In genomic region chr3:123448096-123448495, GRCm38 (mm10) we compare ENCODE assay signal across 8 mouse cellular contexts. TPM values are rescaled to one million over a fixed set of nuclear protein-coding genes. Genes with fewer than 3 reads are reported as not detected.
DNase-seq lines count a peak whose midpoint lies in the region; ATAC-seq and TF ChIP-seq lines count a peak whose summit lies in the region.

No protein-coding gene starts in this region.

- H3ac ChIP-seq in C2C12 (ENCODE audit: control insufficient read depth, insufficient read length, low read depth) = no peak overlapping the region

- H3K4me1 ChIP-seq in hindbrain, embryonic 10.5 days (replicated peaks) = peaks cover 28% of the 10 kb centered on the region
- H3K4me1 ChIP-seq in lung, postnatal 0 days (ENCODE audit: insufficient read depth, low read depth, low read length) = no peaks in the 10 kb centered on the region; the same call in 1 of the 2 replicates
- peaks cover 8% of the 10 kb centered on the region for H3K4me1 ChIP-seq in stomach, embryonic 16.5 days (ENCODE audit: control insufficient read depth, insufficient read depth, low read length)
- H3K4me1 ChIP-seq in thymus, adult 2 months (replicated peaks; ENCODE audit: control insufficient read depth, insufficient read depth, low read length) = no peaks in the 10 kb centered on the region

- peak; percentile 55; the same call in 1 of the 2 replicates for TF ChIP-seq EP300 in lung, postnatal 0 days (IDR thresholded peaks at IDR 0.05)

- no peaks in the 10 kb centered on the region for H3K79me2 ChIP-seq in C2C12 (ENCODE audit: control insufficient read depth, insufficient read depth)

- ATAC-seq in lung, postnatal 0 days = peak; percentile 67
- no peak for ATAC-seq in stomach, embryonic 16.5 days (ENCODE audit: insufficient read depth, low FRiP score)
- ATAC-seq in monocyte, adult 5-6 weeks (replicated peaks; ENCODE audit: insufficient number of reproducible peaks, low FRiP score, low TSS enrichment, poor library complexity, severe bottlenecking) = no peak

- TF ChIP-seq POLR2A in thymus, adult 2 months (IDR thresholded peaks at IDR 0.05; ENCODE audit: control insufficient read depth, extremely low read depth, insufficient read depth, low read length, poor library complexity) = no peak

- no peaks in the 10 kb centered on the region for H3K9me3 ChIP-seq in hindbrain, embryonic 10.5 days
- no peaks in the 10 kb centered on the region for H3K9me3 ChIP-seq in lung, postnatal 0 days (ENCODE audit: low read length)
- no peaks in the 10 kb centered on the region for H3K9me3 ChIP-seq in stomach, embryonic 16.5 days (replicated peaks; ENCODE audit: control insufficient read depth, low read length)

- no peak overlapping the region for H3K27ac ChIP-seq in hindbrain, embryonic 10.5 days
- no peak overlapping the region; the same call in 1 of the 2 replicates for H3K27ac ChIP-seq in lung, postnatal 0 days (ENCODE audit: low read length)
- no peak overlapping the region for H3K27ac ChIP-seq in stomach, embryonic 16.5 days (ENCODE audit: low read length)
- H3K27ac ChIP-seq in thymus, adult 2 months (ENCODE audit: control insufficient read depth, insufficient read depth, low read length) = no peak overlapping the region

- 0 out of 2 replicates have a peak overlapping the region, but pooled peaks have one; percentile 48 for H3K9ac ChIP-seq in lung, postnatal 0 days (replicated peaks; ENCODE audit: low read depth)
- H3K9ac ChIP-seq in stomach, embryonic 16.5 days (ENCODE audit: low read length) = no peak overlapping the region

- peak; percentile 86 for DNase-seq in T-cell, adult 2 months (ENCODE audit: low spot score)
- DNase-seq in hindbrain, embryonic 10.5 days (ENCODE audit: low spot score) = peak; percentile 49
- DNase-seq in lung, postnatal 0 days (ENCODE audit: low spot score) = peak; percentile 75
- no peak for DNase-seq in thymus, adult 2 months
- no peak for DNase-seq in left cerebral cortex, adult 18-20 months (ENCODE audit: low spot score in 2 of 2)

- H3K4me3 ChIP-seq in C2C12 (ENCODE audit: insufficient read depth, poor library complexity, severe bottlenecking) = no peak overlapping the region
- H3K4me3 ChIP-seq in hindbrain, embryonic 10.5 days = peak overlapping the region; percentile 83
- peak overlapping the region; percentile 71 for H3K4me3 ChIP-seq in lung, postnatal 0 days (ENCODE audit: low read depth, low read length)
- H3K4me3 ChIP-seq in stomach, embryonic 16.5 days (replicated peaks; ENCODE audit: low read length) = peak overlapping the region; percentile 72
- no peak overlapping the region for H3K4me3 ChIP-seq in thymus, adult 2 months (ENCODE audit: control insufficient read depth, insufficient read depth, low read length)

- no peak for TF ChIP-seq CTCF in C2C12 (IDR thresholded peaks at IDR 0.05; ENCODE audit: control insufficient read depth, insufficient read depth, insufficient read length)
- TF ChIP-seq CTCF in lung, postnatal 0 days (IDR thresholded peaks at IDR 0.05) = no peak
- TF ChIP-seq CTCF in thymus, adult 2 months (IDR thresholded peaks at IDR 0.05; ENCODE audit: borderline replicate concordance, control insufficient read depth, extremely low read depth, insufficient read depth, low read length, poor library complexity) = no peak

- H3K79me3 ChIP-seq in C2C12 (ENCODE audit: low read depth) = no peaks in the 10 kb centered on the region

- 7% methylated on average over 10 of the region's 10 CpGs for WGBS in hindbrain, embryonic 10.5 days
- 4% methylated on average over 10 of the region's 10 CpGs for WGBS in lung, postnatal 0 days
- WGBS in stomach, embryonic 16.5 days = 6% methylated on average over 10 of the region's 10 CpGs
- 15% methylated on average over 10 of the region's 10 CpGs for WGBS in thymus, adult 2 months

- peaks cover 18% of the 10 kb centered on the region for H3K27me3 ChIP-seq in C2C12 (ENCODE audit: control insufficient read depth, insufficient read depth, insufficient read length)
- peaks cover 62% of the 10 kb centered on the region for H3K27me3 ChIP-seq in hindbrain, embryonic 10.5 days (ENCODE audit: insufficient read depth, poor library complexity, severe bottlenecking)
- H3K27me3 ChIP-seq in lung, postnatal 0 days (replicated peaks; ENCODE audit: insufficient read depth, low read length) = no peaks in the 10 kb centered on the region
- H3K27me3 ChIP-seq in stomach, embryonic 16.5 days (ENCODE audit: control insufficient read depth, insufficient read depth, low read length) = peaks cover 15% of the 10 kb centered on the region; the same call in 1 of the 2 replicates
- peaks cover 12% of the 10 kb centered on the region; the same call in 1 of the 2 replicates for H3K27me3 ChIP-seq in thymus, adult 2 months (ENCODE audit: control insufficient read depth, insufficient read depth, low read length)

- H3K4me2 ChIP-seq in lung, postnatal 0 days (replicated peaks; ENCODE audit: low read depth, low read length) = peak overlapping the region; percentile 99
- H3K4me2 ChIP-seq in stomach, embryonic 16.5 days (ENCODE audit: low read depth, low read length) = peak overlapping the region; percentile 100

- H3K36me3 ChIP-seq in C2C12 (ENCODE audit: control insufficient read depth, insufficient read depth) = no peaks in the 10 kb centered on the region
- H3K36me3 ChIP-seq in hindbrain, embryonic 10.5 days = no peaks in the 10 kb centered on the region
- H3K36me3 ChIP-seq in lung, postnatal 0 days (ENCODE audit: insufficient read depth, low read length) = no peaks in the 10 kb centered on the region
- H3K36me3 ChIP-seq in stomach, embryonic 16.5 days (ENCODE audit: control insufficient read depth, insufficient read depth, low read length) = no peaks in the 10 kb centered on the region
- no peaks in the 10 kb centered on the region for H3K36me3 ChIP-seq in thymus, adult 2 months (ENCODE audit: control insufficient read depth, insufficient read depth, low read length)

TF ChIP-seq in C2C12, 6 proteins besides CTCF, POLR2A, EP300 and RAD21:
- TF ChIP-seq MAX (IDR thresholded peaks at IDR 0.05) (no peak), USF1 (IDR thresholded peaks at IDR 0.05; ENCODE audit: low read depth) (peak; percentile 45)

RNA-seq across cellular contexts. Expression of gene Prss12, which starts 1.4 kb away (rescaled TPM):
- 0.30 TPM for polyA plus RNA-seq in C2C12 (2012; fragmentation: generic; extraction: Trizol)
- polyA plus RNA-seq in hindbrain, embryonic 10.5 days (2016; fragmentation: Nextera tagmentation; extraction: Ambion mirVana) = 6.2 and 6.4 TPM in 2 replicates
- polyA plus RNA-seq in lung, postnatal 0 days (2015; fragmentation: Nextera tagmentation; extraction: Ambion mirVana) = 22.3 and 23.8 TPM in 2 replicates
- polyA plus RNA-seq in stomach, embryonic 16.5 days (2015; fragmentation: Nextera tagmentation; extraction: Ambion mirVana) = 2.8 and 3.3 TPM in 2 replicates
- 0.41 and 0.49 TPM in 2 replicates for polyA plus RNA-seq in thymus, adult 2 months (2012; rRNA removed)
- 10 to 100 TPM; 15.6 to 22.2 TPM for total RNA-seq in left cerebral cortex, adult 18-20 months (2021)
- total RNA-seq in monocyte, adult 5-6 weeks (2017) = 0.76 TPM in 1 of 3 replicates, not detected in the others

Comparison
In these comparisons a context has a peak if more than half of its experiments do, and no peak if none do; other contexts are left out.
1. H3K4me3 ChIP-seq: peak in hindbrain, embryonic 10.5 days (single experiment), lung, postnatal 0 days (single experiment) and stomach, embryonic 16.5 days (single experiment); none in C2C12 (single experiment) and thymus, adult 2 months (single experiment).
2. DNase-seq: peak in T-cell, adult 2 months (single experiment), hindbrain, embryonic 10.5 days (single experiment) and lung, postnatal 0 days (single experiment); none in thymus, adult 2 months (single experiment) and left cerebral cortex, adult 18-20 months (0 of 2).